Mouse (Mus musculus): ENCODE data around the gene Zzz3. TPM values are rescaled to one million over a fixed set of nuclear protein-coding genes. Genes with fewer than 3 reads are reported as not detected.
"Not testable (repeated sequence)": the region's sequence is repeated elsewhere in the genome, so short reads cannot be mapped to it uniquely, and the experiment has no call there.

Zzz3 gene
- total RNA-seq, 2 experiments from 2014 or later = 46.7 to 47.9 TPM

- no peak for DNase-seq (ENCODE audit: low spot score in 2 of 2)
Observed at GRCm38 (mm10) chr3:152400441-152400840, 5.2 kb downstream of the Zzz3 start.

GRCm38 (mm10) chr3:152400875-152401274 is 5.6 kb downstream of the Zzz3 start:
- no peak for DNase-seq (ENCODE audit: low spot score in 2 of 2)

DNA sequence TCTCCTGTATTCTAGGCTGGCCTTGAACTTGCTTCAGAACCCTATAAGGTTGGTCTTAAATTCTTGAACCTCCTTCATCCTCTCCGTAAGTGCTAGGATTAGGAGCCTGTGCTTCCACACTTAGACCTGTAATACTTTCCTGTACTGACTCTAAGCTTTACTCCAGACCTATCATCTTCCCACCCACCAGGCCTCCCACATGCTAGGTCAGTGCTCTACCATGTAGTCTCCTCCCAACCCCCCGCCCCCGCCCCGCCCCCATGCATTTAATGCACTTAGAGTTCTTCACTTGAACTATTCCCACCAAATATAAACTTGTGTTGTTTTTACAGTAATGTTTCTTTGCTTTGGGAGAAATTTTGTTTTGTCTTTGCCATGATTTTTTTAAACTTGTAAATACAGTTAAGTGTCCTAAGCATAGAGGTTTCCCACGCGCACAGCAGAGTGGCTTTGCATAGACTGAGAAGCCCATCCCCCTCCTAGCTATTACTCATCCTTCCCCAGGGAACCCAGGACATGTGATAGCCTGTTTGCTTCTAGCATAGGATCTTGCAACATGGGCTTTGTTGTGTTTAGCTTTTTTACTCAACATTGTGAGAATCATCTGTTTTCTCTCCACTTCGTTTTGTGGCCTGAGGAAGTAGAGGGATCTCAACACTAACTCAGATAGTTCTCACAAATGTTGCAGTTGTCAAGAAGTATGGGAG is 6.8 kb downstream of the Zzz3 start:
- peak in 1 of 2 experiments; percentile 19 for DNase-seq (ENCODE audit: low spot score in 2 of 2)

DNA sequence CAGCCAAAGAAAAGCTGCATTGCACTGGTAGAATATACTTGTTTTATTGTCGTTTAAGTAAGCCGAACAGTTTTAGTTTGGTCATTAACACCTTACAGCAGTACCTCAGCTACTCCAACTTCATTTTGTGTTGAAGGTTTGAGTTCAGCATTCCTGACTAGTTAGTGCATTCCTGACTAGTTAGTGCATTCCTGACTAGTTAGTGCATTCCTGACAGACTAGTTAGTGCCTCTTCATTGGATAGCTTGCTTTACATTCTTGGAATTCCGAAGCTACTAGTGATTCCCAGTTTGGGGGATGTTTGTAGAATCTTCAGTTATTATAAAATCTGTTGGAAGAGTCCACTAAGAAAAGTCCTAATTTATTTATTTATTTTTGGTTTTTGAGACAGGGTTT is 7.4 kb downstream of the Zzz3 start:
- DNase-seq (ENCODE audit: low spot score in 2 of 2) = no peak

GRCm38 (mm10) chr3:152403827-152404226 is 8.6 kb downstream of the Zzz3 start:
- no peak for DNase-seq (ENCODE audit: low spot score in 2 of 2)

- no peak for DNase-seq (ENCODE audit: low spot score in 2 of 2)
Observed at GRCm38 (mm10) chr3:152405420-152405819, 10.1 kb downstream of the Zzz3 start.

DNA sequence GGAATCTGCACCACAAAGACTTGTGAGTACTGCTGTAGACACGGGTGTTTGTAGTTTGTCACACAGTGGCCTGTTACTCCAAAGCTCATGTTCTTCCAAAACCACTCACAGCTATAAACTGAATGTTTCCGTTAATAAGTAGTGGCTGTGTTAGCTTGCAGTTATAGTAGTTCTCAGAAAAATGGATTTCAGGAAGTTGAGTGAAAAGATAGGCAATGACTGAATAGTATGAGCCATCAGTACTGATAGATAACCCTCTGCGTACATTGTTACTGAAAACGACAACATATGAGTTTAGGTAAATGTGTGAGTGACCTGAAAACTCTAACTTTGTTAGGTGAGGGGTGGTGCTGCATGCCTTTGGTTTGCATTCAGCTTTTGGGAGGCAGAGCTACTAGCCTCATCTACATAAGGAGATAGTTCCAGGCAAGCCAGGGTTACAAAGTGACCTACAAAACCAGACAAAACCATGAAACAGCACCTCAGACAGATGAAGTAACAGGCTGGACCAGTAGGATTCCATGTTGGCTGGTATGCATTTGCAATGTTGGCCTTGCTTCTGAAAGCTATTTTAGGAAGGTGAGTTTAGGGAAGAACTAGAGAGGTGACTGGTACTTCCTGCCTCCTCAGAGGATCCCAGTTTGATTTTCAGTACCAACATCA is 10.8 kb downstream of the Zzz3 start:
- DNase-seq (ENCODE audit: low spot score in 2 of 2) = no peak

GRCm38 (mm10) chr3:152410980-152411551 is 15.8 kb downstream of the Zzz3 start:
- DNase-seq (ENCODE audit: low spot score in 2 of 2) = no peak

DNA sequence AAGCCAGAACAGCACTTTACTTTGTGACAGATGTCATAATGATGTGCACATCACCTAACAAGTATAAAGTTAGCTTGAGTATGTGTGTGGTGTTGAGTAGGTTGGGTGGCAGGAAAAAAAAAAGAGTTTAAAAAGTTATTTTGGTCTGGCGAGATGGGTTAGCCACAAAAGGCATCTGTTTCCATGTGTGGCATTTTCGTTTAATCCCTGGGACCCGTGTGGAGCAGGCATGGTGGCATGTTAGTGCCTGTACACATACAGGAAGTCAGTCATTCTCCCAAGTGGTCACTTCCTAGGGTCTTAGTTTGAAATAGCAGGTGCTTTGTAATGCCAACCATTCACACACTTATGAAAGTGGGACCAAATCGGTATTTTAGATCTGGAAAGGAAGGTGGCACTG is 17.1 kb downstream of the Zzz3 start:
- DNase-seq (ENCODE audit: low spot score in 2 of 2) = no peak

DNA sequence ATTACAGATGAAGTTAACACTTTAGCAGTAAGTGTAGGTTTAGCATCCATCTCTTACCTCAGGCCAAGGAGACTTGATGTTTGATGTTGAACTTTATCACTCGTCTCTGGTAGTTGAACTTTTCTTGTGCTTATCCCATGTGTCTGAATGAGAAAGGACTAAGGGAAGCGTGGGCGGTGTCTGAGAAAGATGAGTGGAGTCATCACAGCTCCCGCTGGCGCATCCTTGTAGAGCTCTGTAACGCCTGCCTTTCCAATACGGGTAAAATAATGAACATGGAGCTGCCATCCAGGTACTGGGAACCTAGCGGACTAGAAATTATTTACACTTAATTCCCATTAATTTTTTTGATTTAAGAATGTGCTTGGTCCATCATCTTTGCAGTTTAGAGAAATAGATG is 33.7 kb downstream of the Zzz3 start:
- DNase-seq (ENCODE audit: low spot score in 2 of 2) = no peak

GRCm38 (mm10) chr3:152432677-152433076 is 37.4 kb downstream of the Zzz3 start:
- no peak for DNase-seq (ENCODE audit: low spot score in 2 of 2)

DNA sequence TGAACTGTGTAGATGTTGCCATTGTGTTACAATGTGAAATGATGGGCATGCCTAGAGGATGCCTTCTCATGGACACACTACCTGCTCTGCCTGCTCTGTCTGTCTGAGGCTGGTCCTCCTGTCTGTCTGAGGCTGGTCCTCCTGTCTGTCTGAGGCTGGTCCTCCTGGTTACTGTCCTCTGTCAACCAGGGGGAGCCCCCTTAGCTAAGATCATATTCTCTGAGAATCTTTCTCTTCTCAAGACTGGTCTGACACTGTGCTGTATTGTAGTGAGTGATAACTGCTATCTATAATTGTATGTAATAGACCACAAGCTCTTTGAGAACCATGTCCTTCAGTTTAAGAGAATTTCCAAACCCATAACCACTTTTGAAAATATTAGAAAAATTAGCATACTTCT is 40.3 kb downstream of the Zzz3 start:
- no peak for DNase-seq (ENCODE audit: low spot score in 2 of 2)

- DNase-seq (ENCODE audit: low spot score in 2 of 2) = no peak
Observed at GRCm38 (mm10) chr3:152438068-152438467, 42.8 kb downstream of the Zzz3 start.

DNA sequence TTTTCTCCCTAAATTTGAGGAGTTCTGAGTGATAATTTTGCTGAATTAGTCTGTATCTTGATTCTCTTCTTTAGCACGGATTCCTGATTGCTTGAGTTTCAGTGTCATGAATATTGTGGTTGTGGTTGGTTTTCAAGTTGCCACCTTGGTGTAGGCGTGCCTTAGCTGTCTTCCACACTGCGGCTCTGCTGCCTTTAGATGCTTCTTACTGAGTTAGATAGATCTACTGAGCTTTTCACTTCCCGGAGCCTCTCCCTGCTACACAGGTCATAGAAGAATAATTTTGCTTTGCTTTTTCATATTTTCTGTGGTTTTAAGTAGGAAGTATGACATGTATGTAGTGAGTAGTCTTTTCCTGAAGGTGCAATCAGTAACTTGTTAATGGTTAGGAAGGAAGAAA is 47.5 kb downstream of the Zzz3 start:
- DNase-seq (ENCODE audit: low spot score in 2 of 2) = no peak

GRCm38 (mm10) chr3:152444114-152444513 is 48.8 kb downstream of the Zzz3 start:
- DNase-seq (ENCODE audit: low spot score in 2 of 2) = no peak

- no peak for DNase-seq (ENCODE audit: low spot score in 2 of 2)
Observed at GRCm38 (mm10) chr3:152446966-152447365, 51.7 kb downstream of the Zzz3 start.

DNA sequence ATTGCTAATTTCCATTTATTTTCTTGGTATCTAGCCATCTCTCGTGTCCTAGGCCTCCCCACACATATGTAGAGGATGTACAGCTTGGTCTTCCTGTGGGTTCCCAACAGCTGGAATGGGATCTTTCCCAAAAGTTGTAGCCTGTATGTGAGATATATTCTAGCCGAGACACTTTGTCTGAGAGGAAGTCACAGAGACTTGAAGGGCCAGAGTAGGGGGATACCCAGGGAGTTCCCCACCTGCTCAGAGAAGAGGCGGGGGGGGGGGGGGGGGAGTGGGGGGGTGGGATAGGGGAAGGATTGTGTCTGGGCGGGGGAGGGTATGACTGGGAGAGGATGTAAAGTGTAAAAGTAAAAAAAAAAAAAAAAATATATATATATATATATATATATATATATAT is 57.9 kb downstream of the Zzz3 start:
- no peak for DNase-seq (ENCODE audit: low spot score in 2 of 2)

- no peak for DNase-seq (ENCODE audit: low spot score in 2 of 2)
Observed at GRCm38 (mm10) chr3:152457308-152458035, 62.2 kb downstream of the Zzz3 start.

DNA sequence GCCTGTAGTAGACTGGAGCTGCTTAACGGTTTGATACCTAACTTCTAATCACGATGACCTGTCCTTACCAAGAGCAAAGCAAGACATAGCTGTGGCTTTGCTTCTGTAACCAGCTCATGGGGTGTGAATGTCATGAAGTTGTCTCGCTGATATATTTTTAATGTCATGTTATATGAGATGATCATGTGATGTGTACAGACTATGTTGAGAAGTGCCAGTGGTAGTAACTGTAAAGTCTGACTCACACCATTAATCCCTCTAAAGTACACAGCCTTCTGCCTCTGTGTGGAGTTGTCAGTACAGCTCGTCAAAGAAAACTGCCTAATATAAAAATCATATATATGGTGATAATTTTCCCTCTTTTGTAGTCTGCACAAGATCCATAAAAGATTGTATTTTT is 63.6 kb downstream of the Zzz3 start:
- DNase-seq (ENCODE audit: low spot score in 2 of 2) = not testable (repeated sequence)

GRCm38 (mm10) chr3:152460802-152461201 is 65.5 kb downstream of the Zzz3 start:
- DNase-seq (ENCODE audit: low spot score in 2 of 2) = no peak

- no peak for DNase-seq (ENCODE audit: low spot score in 2 of 2)
Observed at GRCm38 (mm10) chr3:152462038-152462547, 66.8 kb downstream of the Zzz3 start.

DNA sequence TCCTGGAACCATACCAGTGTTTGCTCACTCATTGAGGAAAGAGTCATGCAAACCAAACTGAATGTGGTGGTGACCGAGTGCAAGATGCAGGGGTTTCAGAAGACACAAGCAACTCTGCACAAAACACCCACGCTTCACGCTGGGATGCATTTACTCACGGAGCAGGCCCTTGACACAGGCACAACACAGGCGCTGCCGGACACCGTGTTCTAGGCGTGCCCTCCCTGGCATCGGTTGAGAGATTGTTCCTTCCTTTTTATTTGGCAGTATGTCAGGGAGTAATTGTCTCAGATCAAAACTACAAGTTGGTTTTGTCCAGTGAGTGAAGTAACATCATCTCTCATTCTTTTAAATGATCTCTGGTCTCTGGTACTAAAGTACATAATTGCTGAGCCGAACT is 67.6 kb downstream of the Zzz3 start:
- DNase-seq (ENCODE audit: low spot score in 2 of 2) = no peak

All from adrenal gland, postnatal 4 days (tissue).